Mouse (Mus musculus): ENCODE results near the gene Tmc1. TPM values are rescaled to one million over a fixed set of nuclear protein-coding genes. Genes with fewer than 3 reads are reported as not detected.

Gene Tmc1
- 0.22 TPM for polyA plus RNA-seq (2017; shearing (Covaris generic))

DNA sequence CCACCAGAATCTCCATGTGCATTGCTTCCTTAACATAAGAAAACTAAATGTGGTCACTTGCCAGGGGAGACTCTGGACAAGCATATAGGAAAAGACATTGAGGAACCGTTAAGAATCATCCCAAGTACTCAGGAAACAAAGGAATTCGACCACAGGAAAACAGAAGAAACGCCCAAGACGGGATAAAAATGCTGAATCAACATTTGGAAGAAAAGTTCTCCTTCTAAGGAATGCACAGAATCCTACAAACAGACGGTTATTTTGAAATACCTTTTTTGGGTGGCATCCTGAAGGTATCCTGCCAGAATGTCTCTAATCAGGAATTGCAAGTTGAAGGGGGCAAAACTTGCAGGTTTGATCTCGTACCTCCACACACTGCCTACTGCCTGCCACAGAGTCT is at the start of gene Tmc1:
Tmc1 (minus strand) TSS at position 329 of the 400 bp plus-strand sequence.

Other genes with a start within 250 kb of the Tmc1 start
- gene Aldh1a7, start 226.6 kb downstream of the Tmc1 start, polyA plus RNA-seq (2017; shearing (Covaris generic)) = not detected